Mouse (Mus musculus) skeletal muscle tissue, adult 2 months (tissue): Measurements from ENCODE around the gene 4933415A04Rik.

Experiments used
- DNase-seq: peaks from one replicate; pipeline ENCODE4 v3.0.0-alpha.2; 2012; ENCODE audit warnings: low read depth, low spot score

4933415A04Rik gene

DNA sequence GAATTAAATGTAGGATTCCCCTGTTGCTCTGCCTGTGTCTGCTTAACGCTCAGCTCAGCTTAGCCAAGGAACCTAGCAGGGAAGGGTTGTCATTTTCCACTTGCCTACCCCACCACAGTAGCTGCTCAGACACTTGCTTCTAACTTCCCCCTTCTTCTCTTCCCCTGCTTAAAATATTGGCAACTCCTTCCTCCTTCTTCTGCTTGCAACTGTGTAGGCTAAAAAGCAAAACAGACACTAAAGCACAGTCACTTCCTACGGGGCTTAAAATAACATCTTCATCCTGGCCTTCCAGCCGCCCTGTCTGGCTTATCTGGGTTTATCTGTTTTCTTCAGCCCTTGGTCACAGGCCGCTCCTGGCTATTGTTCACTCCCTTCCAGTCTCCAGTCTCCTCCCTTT is 45.7 kb downstream of the 4933415A04Rik start:
- DNase-seq, result no peak

GRCm38 (mm10) chr11:43633165-43633564 is 46.3 kb downstream of the 4933415A04Rik start:
- DNase-seq, result no peak

DNA sequence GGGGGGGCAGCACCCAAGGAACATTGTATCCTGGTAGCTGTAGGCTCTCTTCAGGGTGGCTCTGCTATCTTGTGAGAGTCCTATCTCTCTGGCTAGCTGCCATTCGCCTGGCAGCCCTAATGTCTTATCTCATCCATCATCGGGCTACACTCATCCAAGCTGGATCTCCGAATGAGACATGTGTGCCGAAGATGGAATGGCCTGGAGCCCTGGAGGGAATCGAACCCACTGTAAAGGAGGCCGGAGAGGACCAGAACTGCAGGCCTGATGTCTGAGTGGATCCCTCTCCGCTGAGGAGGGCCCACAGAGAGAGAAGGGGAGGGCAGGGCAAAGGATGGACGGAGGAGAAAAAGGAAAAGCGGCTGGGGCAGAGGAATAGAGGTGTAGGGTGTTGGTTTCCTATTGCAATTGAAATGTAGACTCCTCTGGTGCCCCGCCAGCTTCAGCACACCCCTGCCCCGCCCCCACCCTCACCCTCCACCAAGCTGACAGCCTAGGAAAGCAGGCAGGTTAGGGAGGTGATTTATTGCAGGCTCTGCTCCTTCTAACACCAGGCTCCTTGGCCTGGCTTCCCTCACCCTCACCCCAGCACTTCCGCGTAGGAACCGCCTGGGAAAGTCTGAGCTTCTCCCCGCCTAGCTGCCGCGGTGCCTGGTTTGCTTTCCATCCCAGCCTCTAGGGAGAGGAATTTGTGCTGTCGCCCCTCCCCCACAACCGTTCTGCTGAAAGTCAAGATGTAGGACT is 47.0 kb downstream of the 4933415A04Rik start:
- DNase-seq, result no peak

GRCm38 (mm10) chr11:43636761-43637160 is 49.9 kb downstream of the 4933415A04Rik start:
- DNase-seq, result no peak

DNA sequence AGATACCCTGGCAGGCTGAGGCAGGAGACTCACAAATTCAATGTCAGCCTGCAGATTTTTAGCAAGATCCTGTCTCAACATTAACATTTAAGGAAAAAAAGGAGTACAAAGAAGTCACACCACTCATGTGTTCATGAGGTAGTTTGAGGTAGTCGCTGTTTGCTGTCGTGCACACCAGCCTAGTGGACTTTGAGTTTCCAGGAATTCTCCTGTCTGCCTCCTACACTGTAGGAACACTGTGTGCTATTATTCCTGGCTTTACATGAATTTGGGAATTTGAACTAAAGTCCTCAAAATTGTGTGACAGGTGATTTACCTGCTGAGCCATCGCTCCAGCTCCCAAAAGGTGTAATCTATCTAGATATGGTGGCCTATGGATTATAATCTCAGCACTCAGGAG is 51.6 kb downstream of the 4933415A04Rik start:
- DNase-seq, result no peak
